Mouse (Mus musculus) ES-Bruce4 (cell line): Measurements from ENCODE around the gene Galntl6.

Source experiments
- CTCF ChIP-seq: IDR thresholded peaks from one replicate; pipeline ENCODE4 v1.8.1; 2011; ENCODE audit warnings: low read depth, low read length
- POLR2A ChIP-seq: IDR thresholded peaks from one replicate; pipeline ENCODE4 v1.8.1; 2011; ENCODE audit warnings: low read length; ENCODE audit not compliant: insufficient read depth

- TF ChIP-seq CTCF (no peak), POLR2A (no peak)
These were observed 1155.0 kb downstream of the Galntl6 start for GRCm38 (mm10) chr8:57757476-57757875.
